Mouse (Mus musculus) MEL (cell line): Measurements from ENCODE around the gene Cdk14. TPM values are rescaled to one million over a fixed set of nuclear protein-coding genes. Genes with fewer than 3 reads are reported as not detected.

Experiments
- DNase-seq: peaks from one replicate; pipeline ENCODE4 v3.0.0; 2011; ENCODE audit warnings: low read depth, low spot score
- H3K27ac ChIP-seq: 2 replicates; pipeline ENCODE4 v1.5.1; 2012; ENCODE audit warnings: low read depth, mild to moderate bottlenecking, control low read depth, low read length, moderate library complexity; ENCODE audit not compliant: control insufficient read depth
- H3K27me3 ChIP-seq, 2 experiments: fragments of 150-350 bp in 1 of 2; sonication (generic) in 1 of 2; 2 replicates each; pipeline ENCODE4 v1.6.1; 2012; ENCODE audit warnings: low read length in 2 of 2, mild to moderate bottlenecking in 2 of 2, improper control_type of control experiment in 1 of 2, moderate library complexity in 1 of 2; ENCODE audit not compliant: insufficient read depth in 2 of 2, control insufficient read depth in 1 of 2
- H3K36me3 ChIP-seq, 2 experiments: 2 replicates each; pipeline ENCODE4 v1.6.1; 2012 to 2014; ENCODE audit warnings: low read length in 2 of 2, improper control_type of control experiment in 1 of 2, inconsistent platforms in 1 of 2, mild to moderate bottlenecking in 1 of 2; ENCODE audit not compliant: insufficient read depth in 2 of 2, control insufficient read depth in 1 of 2
- H3K4me1 ChIP-seq, 2 experiments: fragments of 150-350 bp in 1 of 2; sonication (generic) in 1 of 2; 2 replicates each; pipeline ENCODE4 v1.6.1; 2012; ENCODE audit warnings: low read length in 2 of 2, improper control_type of control experiment in 1 of 2, mild to moderate bottlenecking in 1 of 2; ENCODE audit not compliant: insufficient read depth in 2 of 2, control insufficient read depth in 1 of 2
- H3K4me3 ChIP-seq, 2 experiments: fragments of 150-350 bp in 1 of 2; sonication (generic) in 1 of 2; 2 replicates each; pipeline ENCODE4 v1.5.1; 2012; ENCODE audit warnings: low read depth in 2 of 2, low read length in 2 of 2, mild to moderate bottlenecking in 2 of 2, moderate library complexity in 2 of 2, control low read depth in 1 of 2, improper control_type of control experiment in 1 of 2; ENCODE audit not compliant: control insufficient read depth in 1 of 2, insufficient read depth in 1 of 2
- H3K79me2 ChIP-seq: 2 replicates; pipeline ENCODE4 v1.6.1; 2012; ENCODE audit warnings: mild to moderate bottlenecking, low read length, moderate library complexity; ENCODE audit not compliant: control insufficient read depth, poor library complexity, insufficient read depth
- H3K9ac ChIP-seq: 2 replicates; pipeline ENCODE4 v1.6.1; 2012; ENCODE audit warnings: low read depth, mild to moderate bottlenecking, control low read depth, low read length, moderate library complexity; ENCODE audit not compliant: control insufficient read depth, poor library complexity, severe bottlenecking
- H3K9me3 ChIP-seq: fragments of 150-350 bp; sonication (generic); replicated peaks from 2 replicates; pipeline ENCODE4 v1.6.1; 2012; ENCODE audit warnings: mild to moderate bottlenecking, low read length, improper control_type of control experiment, moderate library complexity; ENCODE audit not compliant: insufficient read depth
- BHLHE40 ChIP-seq: IDR thresholded peaks from 2 replicates; pipeline ENCODE4 v1.6.1; 2012; ENCODE audit warnings: low read depth, mild to moderate bottlenecking, inconsistent platforms, low read length, improper control_type of control experiment, borderline replicate concordance
- CHD1 ChIP-seq: IDR thresholded peaks from 2 replicates; pipeline ENCODE4 v1.6.1; 2012; ENCODE audit warnings: low read depth, mild to moderate bottlenecking, inconsistent platforms, low read length, improper control_type of control experiment
- CTCF ChIP-seq, 3 experiments: IDR thresholded peaks in 2 of 3; conservative IDR thresholded peaks in 1 of 3; 2 replicates each; pipeline ENCODE4 v1.5.1; 2011 to 2012; ENCODE audit warnings: low read length in 3 of 3, low read depth in 2 of 3, mild to moderate bottlenecking in 2 of 3, improper control_type of control experiment in 1 of 3, inconsistent platforms in 1 of 3, mixed read lengths in 1 of 3, moderate library complexity in 1 of 3; ENCODE audit not compliant: control insufficient read depth in 1 of 3, insufficient read depth in 1 of 3, poor library complexity in 1 of 3, severe bottlenecking in 1 of 3
- E2F4 ChIP-seq: IDR thresholded peaks from 2 replicates; pipeline ENCODE4 v1.6.1; 2011; ENCODE audit warnings: low read depth, low read length, improper control_type of control experiment, borderline replicate concordance
- ELF1 ChIP-seq: IDR thresholded peaks from 2 replicates; pipeline ENCODE4 v1.6.1; 2014; ENCODE audit warnings: low read depth, mild to moderate bottlenecking, inconsistent platforms, low read length, improper control_type of control experiment, moderate library complexity
- ETS1 ChIP-seq: IDR thresholded peaks from 2 replicates; pipeline ENCODE4 v1.6.1; 2012; ENCODE audit warnings: low read depth, mild to moderate bottlenecking, inconsistent platforms, low read length, improper control_type of control experiment, moderate library complexity
- GATA1 ChIP-seq: IDR thresholded peaks from 2 replicates; pipeline ENCODE4 v1.6.1; 2011; ENCODE audit warnings: low read depth, low read length, improper control_type of control experiment
- HCFC1 ChIP-seq: IDR thresholded peaks from 2 replicates; pipeline ENCODE4 v1.6.1; 2012; ENCODE audit warnings: low read depth, mild to moderate bottlenecking, inconsistent platforms, low read length, improper control_type of control experiment, moderate library complexity
- JUND ChIP-seq: IDR thresholded peaks from 2 replicates; pipeline ENCODE4 v1.6.1; 2011; ENCODE audit warnings: low read depth, mild to moderate bottlenecking, improper control_type of control experiment, low read length
- KAT2A ChIP-seq: conservative IDR thresholded peaks from 2 replicates; pipeline ENCODE4 v1.6.1; 2012; ENCODE audit warnings: low read depth, low read length, improper control_type of control experiment, inconsistent platforms
- MXI1 ChIP-seq: IDR thresholded peaks from 2 replicates; pipeline ENCODE4 v1.6.1; 2011; ENCODE audit warnings: mild to moderate bottlenecking, low read depth, low read length, improper control_type of control experiment
- MYB ChIP-seq: IDR thresholded peaks from 2 replicates; pipeline ENCODE4 v1.6.1; 2011; ENCODE audit warnings: mild to moderate bottlenecking, low read depth, low read length, improper control_type of control experiment
- POLR2AphosphoS5 ChIP-seq: IDR thresholded peaks from 2 replicates; pipeline ENCODE4 v1.6.1; 2012; ENCODE audit warnings: low read depth, borderline replicate concordance, mild to moderate bottlenecking, inconsistent platforms, low read length, moderate library complexity, mixed read lengths
- RAD21 ChIP-seq: IDR thresholded peaks from 2 replicates; pipeline ENCODE4 v1.6.1; 2011; ENCODE audit warnings: mild to moderate bottlenecking, low read depth, low read length, improper control_type of control experiment
- SMC3 ChIP-seq: IDR thresholded peaks from 2 replicates; pipeline ENCODE4 v1.6.1; 2011; ENCODE audit warnings: low read depth, low read length, improper control_type of control experiment
- TAL1 ChIP-seq: IDR thresholded peaks from 2 replicates; pipeline ENCODE4 v1.6.1; 2012; ENCODE audit warnings: mild to moderate bottlenecking, inconsistent platforms, low read length, moderate library complexity, mixed read lengths
- TCF12 ChIP-seq: IDR thresholded peaks from 2 replicates; pipeline ENCODE4 v1.6.1; 2014; ENCODE audit warnings: low read depth, mild to moderate bottlenecking, inconsistent platforms, low read length, improper control_type of control experiment, moderate library complexity
- USF1 ChIP-seq: IDR thresholded peaks from 2 replicates; pipeline ENCODE4 v1.6.1; 2014; ENCODE audit warnings: low read depth, mild to moderate bottlenecking, inconsistent platforms, low read length, improper control_type of control experiment, moderate library complexity
- ZC3H11A ChIP-seq: IDR thresholded peaks from 2 replicates; pipeline ENCODE4 v1.6.1; 2012; ENCODE audit warnings: low read depth, mild to moderate bottlenecking, inconsistent platforms, low read length, improper control_type of control experiment
- ZKSCAN1 ChIP-seq: IDR thresholded peaks from 2 replicates; pipeline ENCODE4 v1.6.1; 2012; ENCODE audit warnings: low read depth, mild to moderate bottlenecking, inconsistent platforms, low read length, improper control_type of control experiment, moderate library complexity
- ZNF384 ChIP-seq: IDR thresholded peaks from 2 replicates; pipeline ENCODE4 v1.6.1; 2012; ENCODE audit warnings: low read depth, mild to moderate bottlenecking, inconsistent platforms, low read length, improper control_type of control experiment
- polyA plus RNA-seq, 2 experiments: library from polyadenylated mRNA; stranded (reverse) in 1 of 2; unstranded in 1 of 2; fragments of >175 nt in 1 of 2; fragments of >200 nt in 1 of 2; gene quantifications; 2 replicates each; pipeline versions ENCODE4 v1.2.1 to v1.2.4; 2012; ENCODE audit warnings: low replicate concordance in 2 of 2, low read depth in 1 of 2; ENCODE audit not compliant: insufficient read length in 2 of 2, insufficient read depth in 1 of 2, missing spikeins in 1 of 2
- total RNA-seq: library from RNA; depleted of rRNA; stranded (reverse); fragments of 300-350 nt; gene quantifications from 2 replicates; pipeline ENCODE4 v1.2.3, GENCODE M21; 2012

The Cdk14 gene
- total and polyA plus RNA-seq, 3 experiments = not detected

- no peaks in the 10 kb centered on the region for H3K36me3 ChIP-seq
- no peaks in the 10 kb centered on the region for H3K9me3 ChIP-seq
- no peaks in the 10 kb centered on the region for H3K79me2 ChIP-seq
- no peak overlapping the region for H3K27ac ChIP-seq
- H3K4me3 ChIP-seq = no peak overlapping the region
- DNase-seq = no peak
- TF ChIP-seq RAD21 (no peak), MXI1 (no peak), TCF12 (no peak), E2F4 (no peak), POLR2AphosphoS5 (no peak), MYB (no peak), JUND (no peak), HCFC1 (no peak)
- TF ChIP-seq, all 39 proteins: peak for 0
- peaks cover 0 to 4% of the 10 kb centered on the region in 2 experiments; a peak in 3 of 4 replicates for H3K27me3 ChIP-seq
- no peak overlapping the region for H3K9ac ChIP-seq
- H3K4me1 ChIP-seq = no peaks in the 10 kb centered on the region
These were observed 495.2 kb downstream of the Cdk14 start for GRCm38 (mm10) chr5:4924866-4925265.

GRCm38 (mm10) chr5:4918376-4918775, 501.7 kb downstream of the Cdk14 start:
- Histone ChIP-seq H3K36me3 (no peaks in the 10 kb centered on the region), H3K4me1 (no peaks in the 10 kb centered on the region), H3K4me3 (no peak overlapping the region), H3K9me3 (no peaks in the 10 kb centered on the region), H3K9ac (no peak overlapping the region)
- peak; percentile 64 for DNase-seq
- TF ChIP-seq GATA1 (no peak), ZC3H11A (no peak), RAD21 (peak; percentile 68), HCFC1 (no peak), ZNF384 (no peak), TAL1 (no peak), BHLHE40 (no peak), ZKSCAN1 (no peak), ETS1 (no peak), SMC3 (peak; percentile 61), ELF1 (no peak), CTCF (IDR thresholded peaks at IDR 0.05 in 2 of 3, conservative IDR thresholded peaks at IDR 0.05 in 1 of 3; ENCODE audit: control insufficient read depth in 1 of 3, insufficient read depth in 1 of 3, low read depth in 2 of 3, low read length in 3 of 3, poor library complexity in 1 of 3, severe bottlenecking in 1 of 3) (peak; percentile 70 to 86 (median 70)), CHD1 (no peak), KAT2A (no peak), USF1 (no peak), MYB (no peak)
- TF ChIP-seq, all 39 proteins: peak for 3
- no peaks in the 10 kb centered on the region; a peak in 1 of 4 replicates for H3K27me3 ChIP-seq
- H3K27ac ChIP-seq = no peak overlapping the region
- H3K79me2 ChIP-seq = no peaks in the 10 kb centered on the region
